ENCODE assay signal across 8 mouse cellular contexts in the genomic region with DNA sequence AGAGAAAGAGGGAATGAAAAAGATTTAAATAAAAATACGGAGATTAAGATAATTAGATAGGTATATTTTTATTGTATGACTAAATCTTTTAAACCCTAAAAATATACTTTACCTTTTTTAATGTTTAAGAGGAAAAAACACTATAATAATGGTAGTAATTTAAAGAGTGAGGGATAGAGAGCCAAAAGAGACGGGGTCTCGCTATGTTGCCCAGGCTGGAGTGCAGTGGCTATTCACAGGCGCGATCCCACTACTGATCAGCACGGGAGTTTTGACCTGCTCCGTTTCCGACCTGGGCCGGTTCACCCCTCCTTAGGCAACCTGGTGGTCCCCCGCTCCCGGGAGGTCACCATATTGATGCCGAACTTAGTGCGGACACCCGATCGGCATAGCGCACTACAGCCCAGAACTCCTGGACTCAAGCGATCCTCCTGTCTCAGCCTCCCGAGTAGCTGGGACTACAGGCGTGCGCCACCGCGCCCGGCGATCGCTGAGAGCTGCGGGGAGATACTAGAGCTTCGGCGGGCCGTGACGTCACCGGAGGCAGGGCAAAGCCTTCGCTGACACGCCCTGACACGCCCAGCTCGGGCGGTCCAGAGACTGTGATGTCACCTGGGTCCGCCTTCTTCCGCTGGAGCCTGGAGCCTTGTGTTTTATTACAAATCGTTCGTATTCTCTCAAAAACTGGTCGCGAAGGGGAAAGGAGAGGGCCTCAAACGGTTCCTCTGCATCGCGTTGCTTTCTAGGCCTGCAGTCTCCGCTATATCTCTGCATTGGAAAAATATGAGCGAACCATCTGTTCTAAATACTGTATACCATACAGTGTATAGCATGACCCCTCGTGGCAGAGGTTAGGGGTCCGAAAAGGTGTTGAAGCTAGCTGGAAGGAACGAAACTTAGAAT. TPM values are rescaled to one million over a fixed set of nuclear protein-coding genes. Genes with fewer than 3 reads are reported as not detected.
A peak's percentile ranks its signal among the peaks of the same experiment; 100 is the strongest.
DNase-seq lines count a peak whose midpoint lies in the region; ATAC-seq and TF ChIP-seq lines count a peak whose summit lies in the region.
"Not testable (repeated sequence)": the region's sequence is repeated elsewhere in the genome, so short reads cannot be mapped to it uniquely, and the experiment has no call there.

No protein-coding gene starts in this region.

- 1% methylated on average over 37 of the region's 50 CpGs for WGBS in hindbrain, embryonic 14.5 days

- not testable (repeated sequence) for H3K27me3 ChIP-seq in Patski; hindbrain, embryonic 14.5 days (ENCODE audit: control insufficient read depth, insufficient read depth, low read length)

- H3K4me1 ChIP-seq in hindbrain, embryonic 14.5 days (replicated peaks; ENCODE audit: control insufficient read depth, insufficient read depth, low read length), result not testable (repeated sequence)

- H3K27ac ChIP-seq in hindbrain, embryonic 14.5 days, result peak overlapping the region; percentile 78

- H3K9me3 ChIP-seq in hindbrain, embryonic 14.5 days (ENCODE audit: control insufficient read depth, low read length), result not testable (repeated sequence)

- CTCF ChIA-PET in Patski (lab: Charles Lee), result interaction anchor here (1.0 to 1.3 kb wide), 3 partner anchors 13 to 215 kb away, joined by 3 read pairs; no protein-coding TSS in a partner anchor

- peak; percentile 98 for DNase-seq in Patski (ENCODE audit: low read depth, low spot score)
- DNase-seq in cerebellum, postnatal 14 days, result peak; percentile 99 to 100
- peak; percentile 99 to 100 for DNase-seq in frontal cortex, postnatal 25 days (ENCODE audit: low spot score in 2 of 2)
- peak; percentile 99 for DNase-seq in hindbrain, embryonic 14.5 days (ENCODE audit: low spot score)
- DNase-seq in layer of hippocampus, postnatal 36 days, result peak; percentile 99 to 100
- peak; percentile 99 for DNase-seq in lung, postnatal 36 days
- DNase-seq in retina, postnatal 1 day, result peak; percentile 98
- peak; percentile 98 for DNase-seq in urinary bladder, adult 18-20 months (ENCODE audit: low spot score in 2 of 2)

- not testable (repeated sequence) for TF ChIP-seq CTCF in Patski (IDR thresholded peaks at IDR 0.05)

- peak; percentile 83 for ATAC-seq in Patski
- peak; percentile 96 for ATAC-seq in hindbrain, embryonic 14.5 days (ENCODE audit: low FRiP score)

- peak overlapping the region; percentile 72 for H3K9ac ChIP-seq in hindbrain, embryonic 14.5 days

- H3K4me3 ChIP-seq in hindbrain, embryonic 14.5 days (replicated peaks; ENCODE audit: low read length), result peak overlapping the region; percentile 45

- POLR2A ChIA-PET in Patski (lab: Charles Lee), result interaction anchor here (0.7 to 0.8 kb wide), 2 partner anchors 87 to 221 kb away, joined by 3 to 5 read pairs; no protein-coding TSS in a partner anchor

- H3K4me2 ChIP-seq in hindbrain, embryonic 14.5 days (replicated peaks), result peak overlapping the region; percentile 64

- in situ Hi-C loops in Patski (cut with MboI; ENCODE audit: low pct_unique_long_range_greater_than_20kb), result loop anchor here (25.0 kb wide), 1 partner anchor 526 kb away; a partner anchor contains a TSS

- H3K36me3 ChIP-seq in hindbrain, embryonic 14.5 days (replicated peaks; ENCODE audit: control insufficient read depth, insufficient read depth), result not testable (repeated sequence)

RNA-seq across cellular contexts. Expression of a gene that starts 4.3 kb away (rescaled TPM):
- 44.5 TPM for polyA plus RNA-seq in Patski (2021)
- 77.2 and 80.9 TPM in 2 replicates for polyA plus RNA-seq in hindbrain, embryonic 14.5 days (2014; fragmentation: Nextera tagmentation; extraction: Ambion mirVana)
- total RNA-seq in layer of hippocampus, postnatal 36 days (2021), result 10 to 100 TPM; 47.9 to 51.2 TPM

RNA-seq across cellular contexts. Expression of a gene that starts 10.7 kb away (rescaled TPM):
- 115 TPM for polyA plus RNA-seq in Patski (2021)
- 34.5 and 36.5 TPM in 2 replicates for polyA plus RNA-seq in hindbrain, embryonic 14.5 days (2014; fragmentation: Nextera tagmentation; extraction: Ambion mirVana)
- 10 to 100 TPM; 48.3 to 50.3 TPM for total RNA-seq in layer of hippocampus, postnatal 36 days (2021)

RNA-seq across cellular contexts. Expression of a gene that starts 11.0 kb away (rescaled TPM):
- polyA plus RNA-seq in Patski (2021), result 5.9 TPM
- 1.4 and 1.7 TPM in 2 replicates for polyA plus RNA-seq in hindbrain, embryonic 14.5 days (2014; fragmentation: Nextera tagmentation; extraction: Ambion mirVana)
- under 1 TPM; 0.60 to 0.66 TPM for total RNA-seq in layer of hippocampus, postnatal 36 days (2021)

Comparison
In these comparisons a context has a peak if more than half of its experiments do, and no peak if none do; other contexts are left out.
1. Peak in every context shown above with its lines: DNase-seq, ATAC-seq, H3K4me3 ChIP-seq and H3K27ac ChIP-seq.